Mouse (Mus musculus) ES-E14 (cell line): ENCODE data around the gene 2010300C02Rik. TPM values are rescaled to one million over a fixed set of nuclear protein-coding genes. Genes with fewer than 3 reads are reported as not detected.

Experiments used
- DNase-seq: peaks from one replicate; pipeline ENCODE4 v3.0.0-alpha.2; 2013; ENCODE audit warnings: low read depth, low spot score
- H3K27ac ChIP-seq: 2 replicates; pipeline ENCODE4 v1.5.1; 2012; ENCODE audit warnings: low read depth, mild to moderate bottlenecking, low read length, moderate library complexity, mixed read lengths; ENCODE audit not compliant: poor library complexity, insufficient read depth, severe bottlenecking
- H3K36me3 ChIP-seq: 2 replicates; pipeline ENCODE4 v1.6.1; 2012; ENCODE audit warnings: mild to moderate bottlenecking, low read length, moderate library complexity, mixed read lengths; ENCODE audit not compliant: control insufficient read depth, poor library complexity, insufficient read depth, severe bottlenecking
- H3K4me1 ChIP-seq, 2 experiments: fragments of 150-350 bp in 1 of 2; sonication (generic) in 1 of 2; 2 replicates each; pipeline ENCODE4 v1.6.1; 2012; ENCODE audit warnings: low read length in 2 of 2, mild to moderate bottlenecking in 1 of 2, mixed read lengths in 1 of 2; ENCODE audit not compliant: control insufficient read depth in 2 of 2, insufficient read depth in 2 of 2, poor library complexity in 1 of 2
- H3K4me3 ChIP-seq, 2 experiments: fragments of 150-350 bp in 1 of 2; sonication (generic) in 1 of 2; 2 replicates each; pipeline ENCODE4 v1.5.1; 2012; ENCODE audit warnings: low read length in 2 of 2, low read depth in 1 of 2, mild to moderate bottlenecking in 1 of 2, mixed read lengths in 1 of 2; ENCODE audit not compliant: insufficient read depth in 1 of 2, poor library complexity in 1 of 2, severe bottlenecking in 1 of 2
- H3K9ac ChIP-seq: 2 replicates; pipeline ENCODE4 v1.6.1; 2012; ENCODE audit warnings: low read depth, mild to moderate bottlenecking, low read length, mixed read lengths; ENCODE audit not compliant: poor library complexity, insufficient read depth, severe bottlenecking
- H3K9me3 ChIP-seq: fragments of 150-350 bp; sonication (generic); 2 replicates; pipeline ENCODE4 v1.6.1; 2012; ENCODE audit warnings: low read depth, mild to moderate bottlenecking, low read length; ENCODE audit not compliant: control insufficient read depth, insufficient read depth
- CHD2 ChIP-seq: IDR thresholded peaks from 2 replicates; pipeline ENCODE4 v1.6.1; 2014; ENCODE audit warnings: mild to moderate bottlenecking, low read depth, low read length, inconsistent platforms
- HCFC1 ChIP-seq: IDR thresholded peaks from 2 replicates; pipeline ENCODE4 v1.6.1; 2012; ENCODE audit warnings: low read length, inconsistent platforms, borderline replicate concordance; ENCODE audit not compliant: insufficient read depth
- MAFK ChIP-seq: IDR thresholded peaks from 2 replicates; pipeline ENCODE4 v1.6.1; 2014; ENCODE audit warnings: mild to moderate bottlenecking, low read depth, low read length, inconsistent platforms; ENCODE audit not compliant: insufficient read depth
- ZC3H11A ChIP-seq: IDR thresholded peaks from 2 replicates; pipeline ENCODE4 v1.6.1; 2012; ENCODE audit warnings: low read depth, mild to moderate bottlenecking, inconsistent platforms, low read length, borderline replicate concordance
- ZNF384 ChIP-seq: IDR thresholded peaks from 2 replicates; pipeline ENCODE4 v1.6.1; 2012; ENCODE audit warnings: low read depth, low read length, inconsistent platforms
- in situ Hi-C, 2 experiments: fragments of 600-800 bp; cut with MboI; formaldehyde crosslinking; loops; one replicate each; pipeline ENCODE4 v1.15.1; 2025; ENCODE audit warnings: low sequenced_read_pairs in 2 of 2, inconsistent platforms in 1 of 2; ENCODE audit not compliant: unreplicated experiment in 2 of 2
- total RNA-seq: library from RNA; depleted of rRNA; stranded (reverse); fragments of 300-350 nt; gene quantifications from 2 replicates; pipeline ENCODE4 v1.2.3, GENCODE M21; 2012

Gene 2010300C02Rik
- total RNA-seq, 1 experiment = 0.67 TPM

GRCm38 (mm10) chr1:37603206-37603605 lies 116.7 kb downstream of the 2010300C02Rik start:
- TF ChIP-seq HCFC1 = no peak
- no peak for TF ChIP-seq ZNF384
- no peak overlapping the region for H3K9ac ChIP-seq
- no peak overlapping the region for H3K27ac ChIP-seq
- no peak overlapping the region for H3K4me3 ChIP-seq
- H3K4me1 ChIP-seq = peaks cover 0 to 3% of the 10 kb centered on the region in 2 experiments; a peak in 1 of 4 replicates
- no peaks in the 10 kb centered on the region for H3K9me3 ChIP-seq
- H3K36me3 ChIP-seq = no peaks in the 10 kb centered on the region
- in situ Hi-C loops = no loop called here
- DNase-seq = no peak

- no peak for TF ChIP-seq HCFC1
- no peak for TF ChIP-seq CHD2
- no peak for TF ChIP-seq ZNF384
- TF ChIP-seq ZC3H11A = no peak
- TF ChIP-seq MAFK = no peak
- H3K4me1 ChIP-seq = peaks cover 0 to 3% of the 10 kb centered on the region in 2 experiments; a peak in 1 of 4 replicates
- no peak overlapping the region for H3K4me3 ChIP-seq
- DNase-seq = no peak
- no peak overlapping the region for H3K9ac ChIP-seq
- H3K36me3 ChIP-seq = no peaks in the 10 kb centered on the region
- H3K9me3 ChIP-seq = no peaks in the 10 kb centered on the region
- no peak overlapping the region for H3K27ac ChIP-seq
- in situ Hi-C loops = no loop called here
Observed at GRCm38 (mm10) chr1:37602268-37602667, 117.6 kb downstream of the 2010300C02Rik start.

GRCm38 (mm10) chr1:37601461-37601860 lies 118.4 kb downstream of the 2010300C02Rik start:
- Histone ChIP-seq H3K27ac (peak overlapping the region; percentile 50; the same call in 1 of the 2 replicates), H3K9ac (no peak overlapping the region), H3K4me1 (peaks cover 0 to 3% of the 10 kb centered on the region in 2 experiments; a peak in 1 of 4 replicates), H3K9me3 (no peaks in the 10 kb centered on the region), H3K36me3 (no peaks in the 10 kb centered on the region), H3K4me3 (no peak overlapping the region)
- DNase-seq = no peak
- in situ Hi-C loops = no loop called here
- TF ChIP-seq HCFC1 = no peak
- TF ChIP-seq CHD2 = no peak
- no peak for TF ChIP-seq ZNF384
- TF ChIP-seq MAFK = no peak
- TF ChIP-seq ZC3H11A = no peak

GRCm38 (mm10) chr1:37600640-37601175 lies 119.2 kb downstream of the 2010300C02Rik start:
- Histone ChIP-seq H3K9ac (no peak overlapping the region), H3K4me1 (peaks cover 0 to 3% of the 10 kb centered on the region in 2 experiments; a peak in 1 of 4 replicates), H3K4me3 (no peak overlapping the region), H3K36me3 (no peaks in the 10 kb centered on the region), H3K9me3 (no peaks in the 10 kb centered on the region), H3K27ac (no peak overlapping the region)
- TF ChIP-seq MAFK = no peak
- TF ChIP-seq CHD2 = no peak
- no peak for TF ChIP-seq ZC3H11A
- TF ChIP-seq HCFC1 = no peak
- TF ChIP-seq ZNF384 = no peak
- in situ Hi-C loops = no loop called here
- DNase-seq = no peak

DNA sequence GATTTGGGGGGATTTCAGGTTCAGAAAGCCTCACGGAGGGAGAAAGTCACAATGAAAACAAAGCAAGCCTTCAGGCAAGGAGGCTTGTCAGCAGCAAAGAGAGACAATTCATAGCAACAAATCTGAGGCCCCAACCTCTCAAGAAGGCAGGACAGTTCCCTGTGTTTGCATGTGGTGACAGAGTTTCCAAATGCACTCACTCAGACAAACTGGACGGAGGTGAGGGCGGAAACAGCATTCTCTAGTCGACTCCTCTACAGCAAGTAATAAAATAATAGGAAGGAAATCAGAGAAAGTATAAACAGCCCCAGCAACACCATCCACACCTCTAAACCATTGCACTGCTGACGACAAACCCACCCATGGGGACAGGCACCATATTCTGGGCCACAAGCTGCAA lies 120.9 kb downstream of the 2010300C02Rik start:
- in situ Hi-C loops = no loop called here
- no peak for TF ChIP-seq ZNF384
- Histone ChIP-seq H3K9me3 (no peaks in the 10 kb centered on the region), H3K27ac (no peak overlapping the region), H3K4me1 (peaks cover 0 to 3% of the 10 kb centered on the region in 2 experiments; a peak in 1 of 4 replicates), H3K9ac (no peak overlapping the region), H3K4me3 (no peak overlapping the region), H3K36me3 (no peaks in the 10 kb centered on the region)
- no peak for DNase-seq
